Mouse (Mus musculus) monocyte, adult 59 days (primary cell): ENCODE data around the gene Sft2d1. TPM values are rescaled to one million over a fixed set of nuclear protein-coding genes. Genes with fewer than 3 reads are reported as not detected.

ENCODE experiments used
- total RNA-seq, 2 experiments: library from RNA; stranded (reverse); gene quantifications; one replicate each; pipeline ENCODE4 v1.2.4; 2023

Sft2d1 gene
- total RNA-seq, result 100 to 1,000 TPM; 129 to 147 TPM

GRCm38 (mm10) chr17:8310838-8311614 is at the start of gene Sft2d1:
TSS of gene Sft2d1 (plus strand) at chr17:8311102.

GRCm38 (mm10) chr17:8282821-8283525 is 27.9 kb upstream of the Sft2d1 start, which contains the start of gene Mpc1:
TSS of gene Mpc1 (plus strand) at chr17:8282904.

GRCm38 (mm10) chr17:8337159-8337558 is 26.3 kb downstream of the Sft2d1 start, which contains the start of gene Prr18:
TSS of gene Prr18 (plus strand) at chr17:8337459.

GRCm38 (mm10) chr17:8355692-8356091 is 44.8 kb downstream of the Sft2d1 start, which contains the start of gene T2:
TSS of gene T2 (plus strand) at chr17:8355992.

Other genes with a start within 250 kb of the Sft2d1 start
- gene Gm49673, start 163.3 kb upstream of the Sft2d1 start, total RNA-seq, result under 1 TPM; 0.55 to 0.79 TPM
- 10 to 100 TPM; 42.4 to 51.3 TPM for gene Rnaset2a, start 163.0 kb upstream of the Sft2d1 start, total RNA-seq
- gene Fgfr1op, start 145.6 kb upstream of the Sft2d1 start, total RNA-seq, result 10 to 100 TPM; 15.2 to 25.5 TPM
- gene Ccr6, start 75.1 kb upstream of the Sft2d1 start, total RNA-seq, result 1 to 10 TPM; 1.6 to 3.1 TPM
- 10 to 100 TPM; 47.3 to 53.0 TPM for gene Mpc1, start 28.2 kb upstream of the Sft2d1 start, total RNA-seq
- gene Prr18, start 26.4 kb downstream of the Sft2d1 start, total RNA-seq, result under 1 TPM; 0.81 to 0.88 TPM
- gene T2, start 44.9 kb downstream of the Sft2d1 start, total RNA-seq, result not detected
- not detected for gene T, start 123.3 kb downstream of the Sft2d1 start, total RNA-seq
- gene Pde10a, start 214.3 kb downstream of the Sft2d1 start, total RNA-seq, result under 1 TPM; 0.26 to 0.39 TPM